Mouse (Mus musculus): ENCODE measurements at regions not wholly inside any gene's neighbourhood (a gene's known extent, or its start where the extent isn't known, plus 50 kb on each side); places are given as distances from the start of the nearest gene placed in this dataset.

- no peaks in the 10 kb centered on the region for H3K9me3 ChIP-seq
- DNase-seq (ENCODE audit: low spot score): no peak
- no peaks in the 10 kb centered on the region for H3K4me1 ChIP-seq
- no peaks in the 10 kb centered on the region for H3K36me3 ChIP-seq
- WGBS: 75% methylated on average over 10 of the region's 10 CpGs
- H3K27me3 ChIP-seq (ENCODE audit: insufficient read depth, poor library complexity, severe bottlenecking): no peaks in the 10 kb centered on the region
- no peak overlapping the region for H3K27ac ChIP-seq
- no peak overlapping the region for H3K4me3 ChIP-seq
These were observed 103.4 kb downstream of the Brms1l start for GRCm38 (mm10) chr12:55939281-55940142.

- Histone ChIP-seq H3K36me3 (no peaks in the 10 kb centered on the region), H3K27me3 (ENCODE audit: insufficient read depth, poor library complexity, severe bottlenecking) (no peaks in the 10 kb centered on the region), H3K4me3 (no peak overlapping the region), H3K27ac (no peak overlapping the region), H3K4me1 (no peaks in the 10 kb centered on the region), H3K9me3 (no peaks in the 10 kb centered on the region)
- no peak for DNase-seq (ENCODE audit: low spot score)
- WGBS: 50% methylated on average over 1 of the region's 1 CpGs
These were observed 98.0 kb downstream of the Brms1l start for GRCm38 (mm10) chr12:55934172-55934571.

GRCm38 (mm10) chr12:55933417-55933816, 97.3 kb downstream of the Brms1l start:
- WGBS: 67% methylated on average over 11 of the region's 11 CpGs
- no peak for DNase-seq (ENCODE audit: low spot score)
- no peaks in the 10 kb centered on the region for H3K27me3 ChIP-seq (ENCODE audit: insufficient read depth, poor library complexity, severe bottlenecking)

GRCm38 (mm10) chr12:55930468-55930867, 94.3 kb downstream of the Brms1l start:
- Histone ChIP-seq H3K4me3 (no peak overlapping the region), H3K36me3 (no peaks in the 10 kb centered on the region), H3K4me1 (no peaks in the 10 kb centered on the region), H3K9me3 (no peaks in the 10 kb centered on the region), H3K27me3 (ENCODE audit: insufficient read depth, poor library complexity, severe bottlenecking) (no peaks in the 10 kb centered on the region), H3K27ac (no peak overlapping the region)
- WGBS: 66% methylated on average over 4 of the region's 4 CpGs
- DNase-seq (ENCODE audit: low spot score): no peak

More at GRCm38 (mm10) chr12:55933417-55933816, 97.3 kb downstream of the Brms1l start:
- Histone ChIP-seq H3K4me3 (no peak overlapping the region), H3K4me1 (no peaks in the 10 kb centered on the region), H3K36me3 (no peaks in the 10 kb centered on the region), H3K27ac (no peak overlapping the region), H3K9me3 (no peaks in the 10 kb centered on the region)

- Histone ChIP-seq H3K4me3 (no peak overlapping the region), H3K4me1 (no peaks in the 10 kb centered on the region), H3K27ac (no peak overlapping the region), H3K36me3 (no peaks in the 10 kb centered on the region), H3K9me3 (no peaks in the 10 kb centered on the region), H3K27me3 (ENCODE audit: insufficient read depth, poor library complexity, severe bottlenecking) (no peaks in the 10 kb centered on the region)
- DNase-seq (ENCODE audit: low spot score): no peak
- 98% methylated on average over 1 of the region's 1 CpGs for WGBS
These were observed 90.8 kb downstream of the Brms1l start for GRCm38 (mm10) chr12:55926974-55927321.

GRCm38 (mm10) chr12:55926276-55926973, 90.3 kb downstream of the Brms1l start:
- Histone ChIP-seq H3K36me3 (no peaks in the 10 kb centered on the region), H3K4me1 (no peaks in the 10 kb centered on the region), H3K27ac (no peak overlapping the region), H3K27me3 (ENCODE audit: insufficient read depth, poor library complexity, severe bottlenecking) (no peaks in the 10 kb centered on the region), H3K4me3 (no peak overlapping the region), H3K9me3 (no peaks in the 10 kb centered on the region)
- no peak for DNase-seq (ENCODE audit: low spot score)
- 84% methylated on average over 2 of the region's 2 CpGs for WGBS
